Mouse (Mus musculus) neural tube, embryonic 13.5 days (tissue): ENCODE data around the gene Naga. TPM values are rescaled to one million over a fixed set of nuclear protein-coding genes. Genes with fewer than 3 reads are reported as not detected.

ENCODE experiments used
- ATAC-seq: fragments of 200-750 bp; cut with Nextera tagmentation; 2 replicates; pipeline ENCODE4 v1.8.0; 2017; ENCODE audit warnings: low read depth, mild to moderate bottlenecking, moderate TSS enrichment, moderate library complexity
- H3K27ac ChIP-seq: fragments of 300-500 bp; sonication (generic); replicated peaks from 2 replicates; pipeline ENCODE4 v1.5.1; 2015; ENCODE audit warnings: moderate library complexity, mild to moderate bottlenecking, inconsistent platforms
- H3K27me3 ChIP-seq: fragments of 300-500 bp; sonication (generic); 2 replicates; pipeline ENCODE4 v1.6.1; 2015; ENCODE audit warnings: mild to moderate bottlenecking, inconsistent platforms
- H3K36me3 ChIP-seq: fragments of 300-500 bp; sonication (generic); 2 replicates; pipeline ENCODE4 v1.6.1; 2015; ENCODE audit warnings: mild to moderate bottlenecking, inconsistent platforms
- H3K4me1 ChIP-seq: fragments of 300-500 bp; sonication (generic); replicated peaks from 2 replicates; pipeline ENCODE4 v1.6.1; 2015; ENCODE audit warnings: inconsistent platforms
- H3K4me2 ChIP-seq: fragments of 300-500 bp; sonication (generic); 2 replicates; pipeline ENCODE4 v1.6.1; 2015; ENCODE audit warnings: inconsistent platforms, mild to moderate bottlenecking, moderate library complexity
- H3K4me3 ChIP-seq: fragments of 300-500 bp; sonication (generic); 2 replicates; pipeline ENCODE4 v1.5.1; 2015; ENCODE audit warnings: mild to moderate bottlenecking, inconsistent platforms
- H3K9ac ChIP-seq: fragments of 300-500 bp; sonication (generic); 2 replicates; pipeline ENCODE4 v1.6.1; 2015; ENCODE audit warnings: moderate library complexity, mild to moderate bottlenecking, inconsistent platforms
- H3K9me3 ChIP-seq: fragments of 300-500 bp; sonication (generic); 2 replicates; pipeline ENCODE4 v1.6.1; 2016; ENCODE audit warnings: inconsistent platforms
- WGBS: fragments of 180-500 bp; shearing (Covaris S2); methylation state at CpG from one replicate; pipeline ENCODE4 v1.1.7; 2015; 5-methylcytosine and 5-hydroxymethylcytosine counted together
- polyA plus RNA-seq: library from polyadenylated mRNA; unstranded; fragments of >200 nt; fragmentation: Nextera tagmentation; extraction: Ambion mirVana; gene quantifications from 2 replicates; pipeline ENCODE4 v1.2.1, GENCODE M21; 2015

Naga gene
- polyA plus RNA-seq, 1 experiment from 2014 or later: 26.5 TPM

- Histone ChIP-seq H3K27me3 (no peaks in the 10 kb centered on the region), H3K4me3 (no peak overlapping the region), H3K4me1 (peaks cover 52% of the 10 kb centered on the region), H3K4me2 (no peak overlapping the region), H3K27ac (no peak overlapping the region), H3K36me3 (peaks cover 35% of the 10 kb centered on the region), H3K9me3 (no peaks in the 10 kb centered on the region), H3K9ac (no peak overlapping the region)
- no peak for ATAC-seq
- 97% methylated on average over 3 of the region's 3 CpGs for WGBS
Measured at GRCm38 (mm10) chr15:82351480-82351879, 12.8 kb upstream of the Naga start.

DNA sequence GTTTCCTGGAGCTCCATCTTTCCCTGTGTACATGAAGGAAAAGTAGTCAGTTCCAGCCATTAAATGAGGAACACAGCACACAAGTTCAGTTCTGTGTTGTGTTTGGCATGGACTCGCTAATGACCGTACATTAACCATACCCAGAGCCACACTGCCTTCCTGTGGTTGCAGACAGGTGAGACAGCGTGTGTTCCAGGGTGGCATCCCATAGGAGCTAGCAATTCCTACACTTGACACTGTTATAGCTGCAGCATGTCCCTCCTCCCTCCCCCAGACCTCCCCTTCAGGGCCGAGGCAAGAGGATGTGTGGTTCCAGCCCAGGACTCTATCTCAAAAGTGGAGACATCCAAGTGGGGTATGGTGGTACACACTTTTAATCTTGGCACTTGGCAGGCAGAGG is 11.6 kb upstream of the Naga start:
- ATAC-seq: no peak
- no peak overlapping the region for H3K9ac ChIP-seq
- 89% methylated on average over 4 of the region's 4 CpGs for WGBS

GRCm38 (mm10) chr15:82348999-82349341 is 10.2 kb upstream of the Naga start:
- no peaks in the 10 kb centered on the region for H3K27me3 ChIP-seq
- no peaks in the 10 kb centered on the region for H3K9me3 ChIP-seq
- H3K4me3 ChIP-seq: no peak overlapping the region
- 83% methylated on average over 2 of the region's 2 CpGs for WGBS
- H3K27ac ChIP-seq: no peak overlapping the region
- H3K9ac ChIP-seq: no peak overlapping the region
- ATAC-seq: no peak
- no peak overlapping the region for H3K4me2 ChIP-seq
- peaks cover 44% of the 10 kb centered on the region for H3K4me1 ChIP-seq
- H3K36me3 ChIP-seq: peaks cover 35% of the 10 kb centered on the region

More for the DNA sequence above, 11.6 kb upstream of the Naga start:
- peaks cover 35% of the 10 kb centered on the region for H3K36me3 ChIP-seq
- H3K27me3 ChIP-seq: no peaks in the 10 kb centered on the region
- peaks cover 53% of the 10 kb centered on the region for H3K4me1 ChIP-seq
- H3K4me3 ChIP-seq: no peak overlapping the region
- H3K27ac ChIP-seq: no peak overlapping the region
- no peak overlapping the region for H3K4me2 ChIP-seq
- no peaks in the 10 kb centered on the region for H3K9me3 ChIP-seq

DNA sequence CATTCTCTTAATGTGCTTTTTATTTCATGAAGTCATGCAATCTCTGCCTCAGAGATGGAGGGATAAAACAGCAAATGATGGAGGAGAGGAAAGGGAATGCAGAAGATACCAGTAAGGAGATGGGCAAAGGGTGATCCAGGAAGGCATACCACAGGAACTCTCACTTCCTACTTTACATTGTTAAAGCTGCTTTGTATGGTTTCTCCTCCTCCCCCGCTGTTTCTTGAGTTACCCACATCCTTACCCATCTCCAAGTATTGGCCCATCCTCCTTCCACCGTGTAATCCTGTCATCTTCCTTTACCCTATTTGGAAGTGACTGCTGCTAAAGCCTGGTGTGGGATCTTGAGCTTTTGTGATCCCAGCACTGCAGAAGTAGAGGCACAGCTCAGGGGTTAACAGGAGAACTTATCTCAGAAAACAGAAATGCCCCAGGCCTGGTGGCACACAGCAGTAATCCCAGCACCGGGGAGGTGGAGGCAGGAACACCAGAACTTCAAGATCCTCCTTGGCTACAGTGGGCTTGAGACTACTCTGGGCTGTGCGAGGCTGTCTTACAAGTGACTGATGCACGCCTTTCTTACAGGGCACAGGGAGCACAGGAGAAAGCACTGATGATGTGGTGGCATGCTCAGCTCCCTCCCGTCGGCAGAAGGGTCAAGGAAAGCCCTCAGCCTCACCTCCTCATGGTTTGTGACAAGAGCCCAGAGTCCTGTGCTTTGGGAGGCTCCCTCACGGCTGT is 9.7 kb upstream of the Naga start:
- WGBS: 87% methylated on average over 8 of the region's 8 CpGs

DNA sequence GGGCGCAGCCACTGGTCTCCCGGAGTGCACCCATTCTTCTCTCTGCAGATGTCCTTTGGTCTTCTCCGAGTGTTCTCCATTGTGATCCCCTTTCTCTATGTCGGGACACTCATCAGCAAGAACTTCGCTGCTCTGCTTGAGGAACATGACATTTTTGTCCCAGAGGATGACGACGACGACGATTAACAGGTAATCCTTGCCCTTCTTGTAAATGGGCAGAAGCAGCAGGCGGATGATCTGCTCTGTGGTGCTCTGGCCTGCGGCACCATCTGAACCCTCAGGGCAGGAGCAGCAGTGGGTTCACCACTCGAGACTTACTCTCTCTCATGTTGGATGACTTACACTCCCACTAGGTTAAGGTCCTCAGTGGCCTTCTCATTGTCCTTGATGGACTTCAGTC is 9.1 kb upstream of the Naga start:
- Histone ChIP-seq H3K36me3 (peaks cover 35% of the 10 kb centered on the region), H3K9me3 (no peaks in the 10 kb centered on the region), H3K27me3 (no peaks in the 10 kb centered on the region), H3K4me1 (peaks cover 37% of the 10 kb centered on the region), H3K4me2 (peak overlapping the region; percentile 97; the same call in 1 of the 2 replicates), H3K4me3 (no peak overlapping the region; the same call in 1 of the 2 replicates), H3K27ac (no peak overlapping the region), H3K9ac (peak overlapping the region; percentile 79; the same call in 1 of the 2 replicates)
- 95% methylated on average over 12 of the region's 12 CpGs for WGBS
- no peak for ATAC-seq

More for the DNA sequence above, 9.7 kb upstream of the Naga start:
- Histone ChIP-seq H3K27me3 (no peaks in the 10 kb centered on the region), H3K4me1 (peaks cover 43% of the 10 kb centered on the region), H3K36me3 (peaks cover 35% of the 10 kb centered on the region), H3K4me3 (no peak overlapping the region), H3K9me3 (no peaks in the 10 kb centered on the region), H3K4me2 (no peak overlapping the region), H3K9ac (no peak overlapping the region), H3K27ac (no peak overlapping the region)
- ATAC-seq: no peak

DNA sequence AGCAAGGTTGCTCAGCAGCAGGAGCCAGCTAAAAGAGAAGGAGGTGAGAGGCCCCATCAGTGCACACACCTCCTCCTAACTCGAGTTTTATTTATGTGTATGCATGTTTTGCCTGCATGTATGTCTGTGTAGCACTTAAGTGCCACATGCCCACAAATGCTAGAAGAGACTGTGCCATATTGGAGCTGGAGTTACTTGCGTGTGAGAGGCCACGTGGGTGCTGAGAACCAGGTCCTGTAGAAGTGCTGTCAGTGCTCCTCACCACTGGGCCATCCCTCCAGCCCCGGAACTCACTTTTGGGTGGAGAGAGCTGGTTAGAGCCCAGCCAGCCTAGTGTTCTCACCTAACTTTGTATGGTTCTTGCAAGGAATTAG is 8.6 kb upstream of the Naga start:
- WGBS: 85% methylated on average over 4 of the region's 4 CpGs
- Histone ChIP-seq H3K4me1 (peaks cover 31% of the 10 kb centered on the region), H3K9ac (peak overlapping the region; percentile 79), H3K36me3 (peaks cover 35% of the 10 kb centered on the region), H3K9me3 (no peaks in the 10 kb centered on the region), H3K4me3 (peak overlapping the region; percentile 56), H3K27ac (peak overlapping the region; percentile 86; the same call in 1 of the 2 replicates), H3K4me2 (peak overlapping the region; percentile 97), H3K27me3 (no peaks in the 10 kb centered on the region)
- no peak for ATAC-seq

- peaks cover 31% of the 10 kb centered on the region for H3K4me1 ChIP-seq
- WGBS: 62% methylated on average over 14 of the region's 14 CpGs
- ATAC-seq: 0 out of 2 replicates have a peak, but pooled peaks have one; percentile 3
- H3K27me3 ChIP-seq: 0 out of 2 replicates have a peak, but pooled peaks cover 5% of the 10 kb centered on the region
- peak overlapping the region; percentile 86 for H3K27ac ChIP-seq
- H3K4me3 ChIP-seq: peak overlapping the region; percentile 56
- peak overlapping the region; percentile 79 for H3K9ac ChIP-seq
- H3K4me2 ChIP-seq: peak overlapping the region; percentile 97
- peaks cover 35% of the 10 kb centered on the region for H3K36me3 ChIP-seq
- no peaks in the 10 kb centered on the region for H3K9me3 ChIP-seq
Measured at GRCm38 (mm10) chr15:82346580-82347302, 8.0 kb upstream of the Naga start.

DNA sequence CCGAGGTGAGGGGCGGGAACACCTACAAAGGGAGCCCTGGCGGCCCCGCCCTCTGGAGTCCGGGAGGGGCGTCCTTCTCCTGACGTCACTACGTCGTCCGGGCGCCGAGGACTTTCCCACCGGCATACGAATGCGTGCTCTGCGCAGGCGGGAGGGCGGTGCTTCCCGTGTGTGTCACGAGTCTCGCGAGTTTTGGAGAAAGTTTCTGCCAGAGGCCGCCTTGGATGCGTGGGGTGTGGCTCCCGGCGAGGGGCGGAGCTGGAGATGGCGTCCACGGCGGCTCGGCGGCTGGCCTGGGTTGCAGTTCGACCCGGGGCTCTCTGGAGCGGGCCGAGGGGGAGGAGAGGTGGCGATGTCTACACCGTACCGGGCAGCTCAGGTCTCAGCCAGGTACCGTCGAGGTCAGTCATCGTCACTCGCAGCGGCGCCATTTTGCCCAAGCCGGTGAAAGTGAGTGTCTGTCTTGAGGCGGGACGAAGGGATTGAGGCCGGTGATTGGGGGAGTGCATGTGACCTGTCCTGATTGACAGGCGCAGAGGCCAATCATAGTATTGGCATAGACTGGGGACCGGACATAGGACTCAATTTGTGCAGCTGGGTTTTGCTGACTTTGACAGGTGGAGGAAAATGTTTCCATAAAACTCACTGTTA is 7.2 kb upstream of the Naga start:
- WGBS: under 1% methylated on average over 51 of the region's 51 CpGs
- H3K4me2 ChIP-seq: peak overlapping the region; percentile 97
- peaks cover 33% of the 10 kb centered on the region for H3K36me3 ChIP-seq
- ATAC-seq: peak; percentile 99
- peaks cover 35% of the 10 kb centered on the region for H3K4me1 ChIP-seq
- peak overlapping the region; percentile 86 for H3K27ac ChIP-seq
- H3K27me3 ChIP-seq: peaks cover 10% of the 10 kb centered on the region
- peak overlapping the region; percentile 56 for H3K4me3 ChIP-seq
- peak overlapping the region; percentile 79 for H3K9ac ChIP-seq
- no peaks in the 10 kb centered on the region for H3K9me3 ChIP-seq

- peaks cover 23% of the 10 kb centered on the region for H3K36me3 ChIP-seq
- 93% methylated on average over 6 of the region's 6 CpGs for WGBS
- no peaks in the 10 kb centered on the region for H3K9me3 ChIP-seq
- no peak overlapping the region for H3K4me3 ChIP-seq
- H3K4me1 ChIP-seq: peaks cover 37% of the 10 kb centered on the region
- peaks cover 20% of the 10 kb centered on the region for H3K27me3 ChIP-seq
- H3K27ac ChIP-seq: no peak overlapping the region
- H3K9ac ChIP-seq: no peak overlapping the region
- no peak for ATAC-seq
- no peak overlapping the region for H3K4me2 ChIP-seq
Measured at GRCm38 (mm10) chr15:82344971-82345370, 6.2 kb upstream of the Naga start.

DNA sequence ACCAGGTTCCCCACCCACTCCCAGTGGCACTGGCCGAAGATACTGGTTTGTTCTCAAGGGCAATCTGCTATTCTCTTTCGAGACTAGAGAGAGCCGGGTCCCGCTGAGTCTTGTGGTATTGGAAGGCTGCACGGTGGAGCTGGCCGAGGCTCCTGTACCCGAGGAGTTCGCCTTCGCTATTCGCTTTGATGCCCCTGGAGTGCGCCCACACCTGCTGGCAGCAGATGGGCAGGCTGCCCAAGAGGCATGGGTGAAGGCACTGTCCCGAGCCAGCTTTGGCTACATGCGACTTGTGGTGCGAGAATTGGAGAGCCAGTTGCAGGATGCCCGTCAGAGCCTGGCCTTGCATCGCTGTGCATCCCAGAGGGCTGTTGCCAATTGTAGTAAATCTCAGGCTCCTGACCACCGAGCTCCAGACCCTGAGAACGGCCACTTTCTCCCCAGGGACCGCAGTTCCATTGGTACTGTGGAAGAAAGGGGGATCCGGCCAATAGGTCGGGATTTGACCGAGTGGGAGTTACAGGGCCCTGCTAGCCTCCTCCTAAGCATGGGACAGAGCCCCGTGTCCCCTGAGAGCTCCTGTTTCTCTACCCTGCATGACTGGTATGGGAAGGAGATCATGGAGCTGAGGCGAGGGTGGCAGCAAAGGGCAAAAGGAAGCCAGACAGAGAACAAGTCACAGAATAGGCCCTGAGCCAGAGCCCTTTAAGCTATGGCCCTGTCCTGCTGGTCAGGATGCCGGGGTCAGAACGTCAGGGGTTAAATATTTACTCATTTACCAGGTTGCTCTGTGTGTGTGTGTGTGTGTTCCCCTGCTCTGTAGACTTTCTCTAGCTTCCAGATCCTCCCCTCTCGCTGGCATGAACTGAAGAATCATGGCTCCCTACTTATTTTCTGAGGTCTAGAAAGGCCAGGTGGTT is 4.9 kb upstream of the Naga start:
- H3K4me1 ChIP-seq: peaks cover 37% of the 10 kb centered on the region
- 89% methylated on average over 27 of the region's 27 CpGs for WGBS

DNA sequence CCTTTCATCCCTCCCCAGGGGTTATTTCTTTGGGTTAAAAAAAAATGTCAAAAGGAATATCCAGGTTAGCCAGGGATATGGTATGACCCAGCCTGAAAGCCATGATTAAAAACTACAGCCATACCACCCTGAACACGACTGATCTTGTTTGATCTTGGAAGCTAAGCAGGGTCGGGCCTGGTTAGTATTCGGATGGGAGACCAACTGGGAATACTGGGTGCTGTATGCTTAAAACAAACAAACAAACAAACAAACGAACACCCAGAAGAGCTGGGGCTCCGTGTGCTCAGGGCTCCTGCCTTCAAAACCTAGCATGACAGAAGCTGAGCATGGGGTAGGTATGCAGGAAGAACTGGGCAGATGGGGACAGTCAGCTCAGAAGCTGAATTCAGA is 3.8 kb upstream of the Naga start:
- Histone ChIP-seq H3K9me3 (no peaks in the 10 kb centered on the region), H3K4me1 (peaks cover 36% of the 10 kb centered on the region), H3K36me3 (no peaks in the 10 kb centered on the region), H3K4me3 (no peak overlapping the region), H3K27me3 (peaks cover 25% of the 10 kb centered on the region), H3K27ac (no peak overlapping the region), H3K4me2 (0 out of 2 replicates have a peak overlapping the region, but pooled peaks have one; percentile 54), H3K9ac (no peak overlapping the region)
- 86% methylated on average over 5 of the region's 5 CpGs for WGBS
- no peak for ATAC-seq

More for the DNA sequence above, 4.9 kb upstream of the Naga start:
- H3K4me3 ChIP-seq: no peak overlapping the region
- no peak overlapping the region for H3K9ac ChIP-seq
- H3K27ac ChIP-seq: no peak overlapping the region
- ATAC-seq: no peak
- H3K9me3 ChIP-seq: no peaks in the 10 kb centered on the region
- peaks cover 9% of the 10 kb centered on the region for H3K36me3 ChIP-seq
- peaks cover 25% of the 10 kb centered on the region for H3K27me3 ChIP-seq
- no peak overlapping the region for H3K4me2 ChIP-seq
